8 mouse cellular contexts compared by ENCODE assay signal in the genomic region with DNA sequence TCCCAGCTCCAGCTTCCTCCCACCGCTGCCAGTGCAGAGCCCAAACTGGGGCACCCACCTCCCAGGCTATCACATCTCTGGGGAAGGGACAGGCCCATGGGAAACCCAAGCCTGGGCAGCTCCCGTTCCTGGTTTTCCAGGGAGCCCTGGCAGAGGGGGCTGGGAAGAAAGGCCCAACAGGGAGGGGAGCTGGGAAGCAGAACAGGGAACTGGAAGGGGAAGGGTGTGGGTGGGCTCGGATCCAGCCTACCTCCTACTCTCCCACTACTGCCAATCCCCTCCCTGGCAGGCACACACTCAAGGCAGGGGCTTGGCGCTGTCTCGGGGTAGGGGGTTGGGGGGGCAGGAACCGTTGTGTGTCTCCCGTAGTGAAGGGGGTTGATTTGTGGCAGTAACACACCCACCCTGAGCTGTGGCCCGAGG. TPM values are rescaled to one million over a fixed set of nuclear protein-coding genes. Genes with fewer than 3 reads are reported as not detected.
A peak's percentile ranks its signal among the peaks of the same experiment; 100 is the strongest.
DNase-seq lines count a peak whose midpoint lies in the region; ATAC-seq and TF ChIP-seq lines count a peak whose summit lies in the region.

No protein-coding gene starts in this region.

- H3K4me3 ChIP-seq in hindbrain, postnatal 0 days (ENCODE audit: low read length), result 0 out of 2 replicates have a peak overlapping the region, but pooled peaks have one; percentile 2
- H3K4me3 ChIP-seq in lung, postnatal 0 days (ENCODE audit: low read depth, low read length), result no peak overlapping the region

- H3K27ac ChIP-seq in hindbrain, postnatal 0 days, result peak overlapping the region; percentile 77
- H3K27ac ChIP-seq in lung, postnatal 0 days (ENCODE audit: low read length), result peak overlapping the region; percentile 80

- 4% methylated on average over 8 of the region's 8 CpGs for WGBS in hindbrain, postnatal 0 days
- 2% methylated on average over 8 of the region's 8 CpGs for WGBS in lung, postnatal 0 days

- peaks cover 21% of the 10 kb centered on the region; the same call in 1 of the 2 replicates for H3K36me3 ChIP-seq in hindbrain, postnatal 0 days (ENCODE audit: insufficient read depth, low read length)
- H3K36me3 ChIP-seq in lung, postnatal 0 days (ENCODE audit: insufficient read depth, low read length), result no peaks in the 10 kb centered on the region

- peak; percentile 33 for DNase-seq in urinary bladder, postnatal 25 days (ENCODE audit: low spot score)
- no peak for DNase-seq in urinary bladder, adult 2 months (ENCODE audit: low spot score)
- peak; percentile 83 for DNase-seq in gastrocnemius, postnatal 25 days
- peak; percentile 83 for DNase-seq in hindbrain, postnatal 0 days (ENCODE audit: low spot score)
- peak; percentile 53 for DNase-seq in left cerebral cortex, adult 11 months (ENCODE audit: low spot score)
- DNase-seq in lung, postnatal 0 days (ENCODE audit: low spot score), result peak; percentile 83
- peak; percentile 54 for DNase-seq in retina, embryonic 14.5 days (ENCODE audit: low spot score)

- TF ChIP-seq CTCF in hindbrain, postnatal 0 days (IDR thresholded peaks at IDR 0.05; ENCODE audit: low read depth), result no peak
- TF ChIP-seq CTCF in lung, postnatal 0 days (IDR thresholded peaks at IDR 0.05), result no peak

- peak overlapping the region; percentile 50 for H3K4me2 ChIP-seq in hindbrain, postnatal 0 days (ENCODE audit: low read depth, low read length)
- peak overlapping the region; percentile 47 for H3K4me2 ChIP-seq in lung, postnatal 0 days (replicated peaks; ENCODE audit: low read depth, low read length)

- H3K9me3 ChIP-seq in hindbrain, postnatal 0 days (ENCODE audit: low read length), result no peaks in the 10 kb centered on the region
- H3K9me3 ChIP-seq in lung, postnatal 0 days (ENCODE audit: low read length), result no peaks in the 10 kb centered on the region

- ATAC-seq in hindbrain, postnatal 0 days, result peak; percentile 84
- ATAC-seq in lung, postnatal 0 days, result peak; percentile 82
- ATAC-seq in inflammation-experienced regulatory T-cells, adult 6 months, result no peak

- TF ChIP-seq EP300 in lung, postnatal 0 days (IDR thresholded peaks at IDR 0.05), result no peak

- no peaks in the 10 kb centered on the region for H3K27me3 ChIP-seq in hindbrain, postnatal 0 days (ENCODE audit: insufficient read depth, low read length)
- H3K27me3 ChIP-seq in lung, postnatal 0 days (replicated peaks; ENCODE audit: insufficient read depth, low read length), result no peaks in the 10 kb centered on the region

- H3K9ac ChIP-seq in hindbrain, postnatal 0 days (replicated peaks; ENCODE audit: low read length), result 0 out of 2 replicates have a peak overlapping the region, but pooled peaks have one; percentile 9
- peak overlapping the region; percentile 19; the same call in 1 of the 2 replicates for H3K9ac ChIP-seq in lung, postnatal 0 days (replicated peaks; ENCODE audit: low read depth)

- H3K4me1 ChIP-seq in hindbrain, postnatal 0 days (ENCODE audit: insufficient read depth, low read length), result peaks cover 26% of the 10 kb centered on the region
- peaks cover 28% of the 10 kb centered on the region for H3K4me1 ChIP-seq in lung, postnatal 0 days (ENCODE audit: insufficient read depth, low read depth, low read length)

RNA-seq across cellular contexts. Expression of gene Dnmt3a, which starts 28.1 kb away (rescaled TPM):
- polyA plus RNA-seq in urinary bladder, adult 2 months (2012; rRNA removed), result 14.8 and 16.6 TPM in 2 replicates
- 100 to 1,000 TPM; 107 to 110 TPM for total RNA-seq in gastrocnemius, postnatal 25 days (2021)
- 81.8 and 90.3 TPM in 2 replicates for total RNA-seq in hindbrain, postnatal 0 days (2014; rRNA removed)
- 133 and 134 TPM in 2 replicates for polyA plus RNA-seq in hindbrain, postnatal 0 days (2015; fragmentation: Nextera tagmentation; extraction: Ambion mirVana)
- polyA plus RNA-seq in lung, postnatal 0 days (2015; fragmentation: Nextera tagmentation; extraction: Ambion mirVana), result 60.3 and 74.8 TPM in 2 replicates
- polyA plus RNA-seq in inflammation-experienced regulatory T-cells, adult 6 months (2017; shearing (Covaris generic)), result 10 to 100 TPM; 16.8 to 25.5 (median 23.8) TPM
